8 mouse cellular contexts compared by ENCODE assay signal in genomic region chr11:93884068-93884467, GRCm38 (mm10). TPM values are rescaled to one million over a fixed set of nuclear protein-coding genes. Genes with fewer than 3 reads are reported as not detected.
DNase-seq lines count a peak whose midpoint lies in the region; ATAC-seq and TF ChIP-seq lines count a peak whose summit lies in the region.

No protein-coding gene starts in this region.

- peak overlapping the region; percentile 100; the same call in 1 of the 2 replicates for H3K4me3 ChIP-seq in heart, postnatal 0 days (ENCODE audit: low read depth, low read length)
- H3K4me3 ChIP-seq in brown adipose tissue, adult 24 weeks (ENCODE audit: insufficient read depth, low read depth, low read length): 0 out of 2 replicates have a peak overlapping the region, but pooled peaks have one; percentile 18
- peak overlapping the region; percentile 95 for H3K4me3 ChIP-seq in hindbrain, embryonic 15.5 days
- H3K4me3 ChIP-seq in midbrain, embryonic 16.5 days (ENCODE audit: low read depth, low read length): peak overlapping the region; percentile 62

- H3K36me3 ChIP-seq in heart, postnatal 0 days (replicated peaks; ENCODE audit: control insufficient read depth, insufficient read depth, low read length): peaks cover 23% of the 10 kb centered on the region
- peaks cover 23% of the 10 kb centered on the region for H3K36me3 ChIP-seq in hindbrain, embryonic 15.5 days
- H3K36me3 ChIP-seq in midbrain, embryonic 16.5 days (ENCODE audit: control insufficient read depth, insufficient read depth, low read length): peaks cover 6% of the 10 kb centered on the region; the same call in 1 of the 2 replicates

- H3K9ac ChIP-seq in heart, postnatal 0 days (replicated peaks; ENCODE audit: low read depth, low read length): no peak overlapping the region
- H3K9ac ChIP-seq in hindbrain, embryonic 15.5 days: peak overlapping the region; percentile 74
- H3K9ac ChIP-seq in midbrain, embryonic 16.5 days (ENCODE audit: low read depth, low read length): peak overlapping the region; percentile 78; the same call in 1 of the 2 replicates

- peaks cover 15% of the 10 kb centered on the region; the same call in 1 of the 2 replicates for H3K4me1 ChIP-seq in heart, postnatal 0 days (ENCODE audit: control insufficient read depth, insufficient read depth)
- H3K4me1 ChIP-seq in brown adipose tissue, adult 24 weeks (ENCODE audit: control insufficient read depth, insufficient read depth, insufficient read length, low read length): no peaks in the 10 kb centered on the region
- H3K4me1 ChIP-seq in hindbrain, embryonic 15.5 days (replicated peaks): peaks cover 37% of the 10 kb centered on the region
- H3K4me1 ChIP-seq in midbrain, embryonic 16.5 days (ENCODE audit: control insufficient read depth, insufficient read depth, low read length): peaks cover 30% of the 10 kb centered on the region

- no peaks in the 10 kb centered on the region for H3K9me3 ChIP-seq in heart, postnatal 0 days (replicated peaks; ENCODE audit: control insufficient read depth, low read length)
- H3K9me3 ChIP-seq in hindbrain, embryonic 15.5 days: no peaks in the 10 kb centered on the region
- no peaks in the 10 kb centered on the region for H3K9me3 ChIP-seq in midbrain, embryonic 16.5 days (replicated peaks; ENCODE audit: control insufficient read depth, low read length, poor library complexity, severe bottlenecking)

- H3K27ac ChIP-seq in heart, postnatal 0 days (ENCODE audit: low read depth): no peak overlapping the region
- no peak overlapping the region for H3K27ac ChIP-seq in brown adipose tissue, adult 24 weeks (replicated peaks; ENCODE audit: low read depth, low read length)
- peak overlapping the region; percentile 96; the same call in 1 of the 2 replicates for H3K27ac ChIP-seq in hindbrain, embryonic 15.5 days (replicated peaks)
- no peak overlapping the region; the same call in 1 of the 2 replicates for H3K27ac ChIP-seq in midbrain, embryonic 16.5 days (ENCODE audit: low read length)

- H3K4me2 ChIP-seq in heart, postnatal 0 days (ENCODE audit: low read depth, low read length): peak overlapping the region; percentile 94; the same call in 1 of the 2 replicates
- H3K4me2 ChIP-seq in hindbrain, embryonic 15.5 days: peak overlapping the region; percentile 86
- peak overlapping the region; percentile 81 for H3K4me2 ChIP-seq in midbrain, embryonic 16.5 days (ENCODE audit: low read length)

- no peak for TF ChIP-seq EP300 in heart, postnatal 0 days (IDR thresholded peaks at IDR 0.05; ENCODE audit: low read depth)

- 95% methylated on average over 4 of the region's 4 CpGs for WGBS in heart, postnatal 0 days
- 88% methylated on average over 3 of the region's 4 CpGs for WGBS in hindbrain, embryonic 15.5 days
- 93% methylated on average over 4 of the region's 4 CpGs for WGBS in midbrain, embryonic 16.5 days

- no peak for DNase-seq in heart, postnatal 0 days (ENCODE audit: low spot score)
- DNase-seq in heart, adult 9 months (ENCODE audit: low spot score in 2 of 2): no peak
- DNase-seq in embryo, embryonic 11 days: no peak
- DNase-seq in thymus, postnatal 25 days: no peak
- no peak for DNase-seq in right cerebral cortex, postnatal 4 days

- TF ChIP-seq CTCF in heart, postnatal 0 days (IDR thresholded peaks at IDR 0.05; ENCODE audit: low read depth): no peak

- ATAC-seq in heart, postnatal 0 days (ENCODE audit: insufficient read depth, low read depth): no peak
- no peak for ATAC-seq in hindbrain, embryonic 15.5 days (ENCODE audit: low FRiP score, low read depth)
- no peak for ATAC-seq in midbrain, embryonic 16.5 days

- H3K27me3 ChIP-seq in heart, postnatal 0 days (ENCODE audit: control insufficient read depth, insufficient read depth, low read length): no peaks in the 10 kb centered on the region
- H3K27me3 ChIP-seq in hindbrain, embryonic 15.5 days: no peaks in the 10 kb centered on the region
- no peaks in the 10 kb centered on the region for H3K27me3 ChIP-seq in midbrain, embryonic 16.5 days (ENCODE audit: control insufficient read depth, insufficient read depth, low read depth, low read length)

RNA-seq across cellular contexts. Expression of gene Utp18, which starts 1.5 kb away (rescaled TPM):
- total RNA-seq in heart, postnatal 0 days (2014; rRNA removed; ENCODE audit: low replicate concordance): 11.8 and 12.9 TPM in 2 replicates
- polyA plus RNA-seq in heart, postnatal 0 days (2015; fragmentation: Nextera tagmentation; extraction: Ambion mirVana): 10.0 and 11.2 TPM in 2 replicates
- 11.6 and 12.6 TPM in 2 replicates for polyA plus RNA-seq in brown adipose tissue, adult 24 weeks (2012; ENCODE audit: insufficient read depth, insufficient read length, missing spikeins)
- polyA plus RNA-seq in hindbrain, embryonic 15.5 days (2015; fragmentation: Nextera tagmentation; extraction: Ambion mirVana): 30.5 and 30.8 TPM in 2 replicates
- 31.1 and 32.5 TPM in 2 replicates for polyA plus RNA-seq in midbrain, embryonic 16.5 days (2015; fragmentation: Nextera tagmentation; extraction: Ambion mirVana)

RNA-seq across cellular contexts. Expression of gene Mbtd1, which starts 1.6 kb away (rescaled TPM):
- 9.6 and 14.1 TPM in 2 replicates for total RNA-seq in heart, postnatal 0 days (2014; rRNA removed; ENCODE audit: low replicate concordance)
- polyA plus RNA-seq in heart, postnatal 0 days (2015; fragmentation: Nextera tagmentation; extraction: Ambion mirVana): 10.7 and 10.8 TPM in 2 replicates
- polyA plus RNA-seq in brown adipose tissue, adult 24 weeks (2012; ENCODE audit: insufficient read depth, insufficient read length, missing spikeins): 6.1 and 12.5 TPM in 2 replicates
- 22.3 and 22.9 TPM in 2 replicates for polyA plus RNA-seq in hindbrain, embryonic 15.5 days (2015; fragmentation: Nextera tagmentation; extraction: Ambion mirVana)
- polyA plus RNA-seq in midbrain, embryonic 16.5 days (2015; fragmentation: Nextera tagmentation; extraction: Ambion mirVana): 19.8 and 23.8 TPM in 2 replicates

Comparison
In these comparisons a context has a peak if more than half of its experiments do, and no peak if none do; other contexts are left out.
1. H3K4me3 ChIP-seq: peak in every context shown above with its lines; median percentile 100 in heart, postnatal 0 days; 95 in hindbrain, embryonic 15.5 days; 62 in midbrain, embryonic 16.5 days; 18 in brown adipose tissue, adult 24 weeks.